Mouse (Mus musculus) telencephalon, adult 2 months (tissue): ENCODE measurements at regions not wholly inside any gene's neighbourhood (a gene's known extent, or its start where the extent isn't known, plus 50 kb on each side); places are given as distances from the start of the nearest gene placed in this dataset.

ENCODE experiments used
- DNase-seq: peaks from one replicate; pipeline ENCODE4 v3.0.0-alpha.2; 2011; ENCODE audit warnings: low read depth, low spot score

DNA sequence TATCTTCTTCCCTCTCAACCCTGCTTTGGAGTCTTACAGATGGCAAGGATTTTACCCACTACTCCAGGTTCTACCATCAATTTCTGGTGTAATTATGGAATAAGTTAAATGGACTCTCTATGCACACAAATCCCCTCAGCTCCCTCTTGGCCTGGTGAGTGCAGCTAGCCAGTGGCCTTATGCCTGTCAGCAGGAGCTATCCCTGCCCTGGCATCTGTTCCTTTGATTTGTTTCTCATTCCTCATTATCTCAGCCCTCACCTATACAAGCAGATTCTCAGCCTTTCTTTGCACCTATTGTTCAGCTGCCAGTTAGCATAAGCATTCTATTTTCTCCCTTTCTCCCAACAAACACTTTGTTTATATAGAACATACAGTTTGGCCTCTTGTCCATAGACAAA lies 150.3 kb downstream of the Rnf152 start:
- no peak for DNase-seq

DNA sequence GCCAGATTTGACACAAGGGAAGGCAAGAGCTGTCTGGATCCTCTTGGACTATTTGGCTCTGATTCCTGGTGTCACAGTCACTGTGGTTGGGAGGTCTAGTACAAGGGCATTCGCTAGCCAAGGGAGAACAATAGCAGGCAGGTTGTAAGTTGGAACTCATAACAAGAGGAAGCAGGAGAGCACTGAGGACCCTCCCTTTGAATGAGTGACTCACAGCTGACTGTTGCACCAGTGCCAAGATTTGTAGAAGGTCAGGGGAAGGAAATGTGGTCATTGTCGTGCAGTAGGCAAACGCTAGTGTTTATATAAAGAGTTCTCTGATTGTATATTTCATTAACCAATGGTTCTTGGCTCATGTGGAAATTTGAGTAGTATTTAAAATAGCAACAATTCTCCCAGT lies 157.2 kb downstream of the Rnf152 start:
- DNase-seq: no peak

DNA sequence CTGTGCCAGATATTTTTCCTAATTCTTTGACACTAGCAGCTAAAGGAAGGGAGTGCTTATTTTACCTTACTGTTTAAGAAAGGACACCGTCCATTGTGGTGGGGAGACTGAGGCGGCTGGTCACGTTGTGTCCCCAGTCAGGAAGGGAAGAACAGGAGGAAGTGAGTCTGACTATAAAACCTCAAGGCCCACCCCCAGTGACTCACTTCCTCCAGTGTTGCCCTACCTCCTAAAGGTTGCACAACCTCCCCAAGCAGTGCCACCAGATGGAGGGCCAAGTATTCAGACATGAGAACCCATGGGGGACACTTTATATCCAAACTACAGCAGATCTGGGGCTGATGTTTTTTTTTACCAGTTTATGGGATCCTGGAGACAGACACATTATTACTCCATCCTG lies 165.4 kb downstream of the Rnf152 start:
- no peak for DNase-seq

DNA sequence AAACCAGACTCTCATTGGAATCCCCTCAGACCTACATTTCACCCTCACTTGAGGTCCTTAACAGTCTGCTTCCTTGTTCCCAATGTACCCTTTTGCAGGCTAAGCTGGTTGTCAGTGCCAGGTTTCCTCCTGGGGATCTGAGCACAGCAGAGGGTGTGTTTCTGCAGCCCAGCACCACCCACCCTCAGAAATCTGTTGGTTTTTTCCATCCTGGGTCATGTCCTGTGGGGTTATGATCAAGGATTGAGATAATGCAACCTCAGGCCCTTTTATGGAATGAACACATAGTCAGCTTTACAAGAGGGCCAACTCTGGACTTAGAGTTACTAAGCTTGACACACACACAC lies 167.6 kb downstream of the Rnf152 start:
- DNase-seq: no peak

DNA sequence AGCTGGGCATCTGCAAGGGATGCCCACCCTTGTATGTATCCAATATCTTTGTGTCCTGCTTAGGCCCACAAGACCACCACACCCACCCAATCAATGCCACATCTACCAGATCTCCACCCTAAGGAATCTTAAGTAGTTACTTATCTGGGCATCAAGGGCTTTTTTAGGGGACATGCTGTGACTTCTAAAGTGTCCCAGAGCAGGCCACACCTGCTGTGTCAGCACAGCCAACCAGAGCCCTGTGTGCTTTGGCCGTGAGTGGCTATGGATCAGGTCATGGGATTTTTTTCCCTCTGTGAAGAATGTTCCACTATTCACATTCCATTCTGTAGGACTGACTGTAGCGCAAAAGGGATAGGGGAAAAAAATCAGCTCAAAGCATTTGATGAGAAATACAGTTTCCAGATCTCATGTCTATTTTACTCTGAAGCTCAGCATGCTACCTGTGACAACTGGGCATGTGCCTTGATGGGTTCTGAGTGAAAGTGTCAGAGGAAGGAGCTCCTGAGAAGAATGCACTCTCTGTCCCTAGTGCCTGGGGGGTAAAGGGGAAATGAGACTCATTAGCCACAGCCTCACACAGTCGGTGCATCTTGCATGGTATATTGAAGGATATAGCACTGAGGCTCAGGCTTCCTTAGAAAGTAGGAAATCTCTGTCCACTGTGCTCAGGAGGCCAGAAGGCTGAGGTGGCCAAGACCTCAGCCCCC lies 168.1 kb downstream of the Rnf152 start:
- DNase-seq: no peak

DNA sequence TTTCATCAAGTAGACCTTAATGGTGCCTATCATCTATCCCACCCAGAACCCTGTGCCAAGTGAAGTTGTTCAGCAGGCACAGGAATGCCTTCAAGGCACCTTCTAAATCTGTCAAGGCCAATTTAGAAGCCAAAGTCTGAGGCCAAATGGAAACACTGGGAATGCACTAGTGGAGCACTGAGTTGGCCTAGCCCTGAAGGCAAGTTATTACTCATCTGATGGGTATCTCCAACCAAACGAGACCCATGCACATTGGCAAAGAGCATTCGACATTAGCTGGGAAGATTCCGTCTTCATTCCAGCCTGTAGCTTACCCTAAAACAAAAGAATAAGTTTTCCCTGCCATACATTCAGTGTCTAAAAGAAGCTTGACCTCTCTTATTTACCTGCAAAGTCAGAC lies 172.0 kb downstream of the Rnf152 start:
- DNase-seq: no peak

DNA sequence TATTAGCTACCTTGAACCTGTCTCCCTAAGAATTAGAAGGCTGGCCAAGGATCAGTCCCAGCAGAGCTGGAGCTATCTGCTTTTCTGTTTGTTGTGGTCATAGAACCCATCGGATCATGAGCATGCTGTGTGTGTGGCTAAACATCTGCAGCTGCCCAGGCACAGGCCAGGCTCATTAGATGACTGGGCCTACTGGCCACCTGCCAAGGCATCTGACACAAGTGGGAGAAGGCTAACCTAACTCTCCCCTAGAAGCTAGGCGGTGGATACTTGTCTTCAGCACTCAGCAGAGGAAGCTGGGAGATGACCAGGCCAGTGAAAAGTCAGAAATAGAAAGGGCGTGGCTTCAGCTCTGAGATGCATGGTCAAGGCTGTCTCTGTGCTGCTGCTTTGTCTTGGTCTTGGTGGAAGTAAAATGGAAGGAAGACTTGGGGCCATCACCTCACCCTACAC lies 177.1 kb downstream of the Rnf152 start:
- DNase-seq: peak; percentile 9

DNA sequence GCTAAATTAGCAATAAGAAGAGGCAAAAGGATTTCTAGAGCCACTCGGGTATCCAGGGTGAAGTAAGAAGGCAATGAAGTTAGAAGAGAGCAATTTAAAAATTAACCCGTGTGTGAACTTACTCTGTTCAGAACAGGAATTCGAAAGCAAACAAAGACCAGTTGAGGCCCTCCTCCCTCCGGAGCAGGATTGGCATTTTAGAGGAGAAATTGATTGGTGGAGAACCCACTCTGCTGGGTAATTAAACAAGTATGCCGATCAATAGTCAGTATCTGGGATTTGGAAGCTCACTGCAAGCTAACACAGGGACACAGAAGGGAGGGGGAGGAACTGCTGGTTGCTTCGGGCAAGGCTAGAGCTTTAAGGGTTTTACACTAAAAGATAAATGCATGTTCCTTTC lies 177.7 kb downstream of the Rnf152 start:
- DNase-seq: no peak

DNA sequence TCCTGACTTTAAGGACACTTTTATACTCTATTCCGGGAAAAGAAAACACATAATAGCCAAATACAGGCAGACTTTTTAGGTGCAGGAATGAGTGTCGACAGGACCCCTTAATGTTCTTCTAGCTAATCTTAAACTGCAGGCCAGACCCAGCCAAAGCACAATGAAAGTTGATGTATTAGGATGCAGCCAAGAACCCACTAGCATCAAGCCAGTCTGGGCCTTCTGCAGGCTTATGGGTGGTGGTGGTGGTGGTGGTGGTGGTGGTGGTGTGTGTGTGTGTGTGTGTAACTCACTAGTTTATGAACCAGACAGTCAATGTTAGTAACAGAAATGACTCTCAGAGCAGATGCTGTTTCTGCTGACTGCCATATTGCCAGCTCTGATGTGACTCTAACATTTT lies 178.6 kb downstream of the Rnf152 start:
- no peak for DNase-seq

DNA sequence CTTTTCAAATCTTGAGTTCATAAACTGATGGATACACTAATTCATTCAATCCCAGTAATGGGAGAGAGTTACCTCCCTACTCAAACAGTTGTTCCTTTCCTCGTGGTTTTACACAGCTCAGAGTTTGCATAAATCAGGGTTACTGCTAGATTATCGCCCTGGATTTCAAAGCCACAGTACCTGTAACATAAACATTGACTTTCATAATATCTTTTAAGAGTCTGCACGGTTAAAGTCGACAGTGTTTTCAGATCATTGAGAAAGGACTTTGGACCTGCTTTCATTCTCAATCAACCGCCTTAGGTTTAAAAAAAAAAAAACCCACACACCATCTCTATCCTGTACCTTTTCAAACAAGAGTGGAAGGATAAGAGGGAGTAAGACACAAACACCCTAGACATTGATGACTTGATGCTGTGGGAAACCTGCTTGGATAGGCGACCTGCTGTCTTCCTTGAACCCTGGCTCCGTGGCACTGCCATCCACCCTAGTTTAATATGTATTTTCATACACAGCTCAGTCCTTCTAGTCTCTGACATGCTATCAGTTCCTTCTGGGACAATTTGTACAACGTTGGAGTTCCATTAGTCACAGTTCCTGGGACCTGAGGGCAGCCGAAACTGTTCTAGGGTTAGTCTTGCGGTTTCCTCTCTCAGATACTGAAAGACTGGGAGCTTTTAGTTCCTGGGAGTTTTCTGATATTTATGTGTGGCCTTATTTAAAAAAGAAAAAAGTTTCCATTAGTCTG lies 179.3 kb downstream of the Rnf152 start:
- no peak for DNase-seq

DNA sequence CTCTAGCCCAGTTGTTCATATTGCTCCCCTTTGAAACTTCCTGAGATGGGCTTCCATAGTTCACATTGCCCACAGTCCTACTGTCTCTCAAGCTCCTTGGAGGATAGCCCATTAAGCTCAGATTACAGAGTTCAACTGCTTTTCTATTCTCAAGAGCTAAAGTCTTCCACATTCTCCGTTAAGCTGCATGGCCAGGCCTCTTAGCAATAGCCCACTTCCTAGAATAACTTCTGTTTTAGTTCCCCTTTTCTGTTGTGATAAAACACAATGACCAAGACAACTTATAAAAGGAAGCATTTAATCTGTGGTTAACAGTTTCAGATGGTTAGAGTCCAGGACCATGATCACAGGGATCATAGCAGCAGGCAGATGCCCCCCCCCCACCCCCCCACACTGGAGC lies 185.5 kb downstream of the Rnf152 start:
- no peak for DNase-seq

DNA sequence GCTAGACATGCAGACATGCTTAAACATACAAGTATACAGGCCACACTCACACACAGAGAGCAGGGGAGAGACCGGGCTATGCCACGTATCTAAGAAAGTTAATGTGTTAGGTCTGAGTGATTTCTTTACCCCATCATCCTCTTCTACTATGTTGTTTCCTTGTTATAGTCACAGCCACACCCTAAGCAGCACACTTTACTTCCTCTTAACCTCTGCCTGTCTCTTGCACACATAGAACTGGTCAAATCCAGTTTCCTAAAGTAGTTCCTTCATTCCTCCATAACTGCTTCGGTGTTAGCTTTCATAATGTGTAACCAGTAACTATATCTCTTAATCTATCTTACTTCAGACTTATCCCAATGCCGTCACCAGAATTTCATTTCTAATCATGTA lies 186.4 kb downstream of the Rnf152 start:
- no peak for DNase-seq

DNA sequence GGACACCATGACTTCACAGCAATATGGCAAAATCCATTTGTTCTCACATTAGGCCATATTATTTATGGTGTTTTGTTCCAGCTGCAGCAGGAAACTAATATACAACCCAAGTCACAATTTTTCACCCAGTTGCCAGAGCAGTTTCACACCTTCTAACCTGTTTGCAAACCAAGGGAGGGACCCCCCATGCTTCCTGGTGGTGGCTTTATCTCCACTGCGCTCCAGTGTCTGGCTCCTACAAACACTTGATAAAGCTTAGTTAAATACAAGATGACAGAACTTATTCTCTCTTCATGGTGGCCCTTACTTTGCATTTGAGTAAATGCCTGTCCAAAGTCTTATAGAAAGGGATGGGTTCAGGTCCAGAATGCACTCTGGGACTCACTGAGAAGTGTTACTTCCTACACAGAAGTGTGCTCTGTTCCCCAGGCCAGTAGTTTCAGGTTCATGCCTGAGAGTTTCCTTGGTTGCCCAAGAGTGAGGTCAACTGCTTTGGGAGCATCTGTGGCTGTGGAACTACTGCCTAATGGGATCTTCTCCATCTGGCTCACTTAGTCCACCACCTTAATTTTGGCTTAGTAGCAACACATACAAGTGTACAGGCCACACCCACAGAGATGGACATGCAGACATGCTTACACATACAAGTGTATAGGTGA lies 186.9 kb downstream of the Rnf152 start:
- DNase-seq: no peak

DNA sequence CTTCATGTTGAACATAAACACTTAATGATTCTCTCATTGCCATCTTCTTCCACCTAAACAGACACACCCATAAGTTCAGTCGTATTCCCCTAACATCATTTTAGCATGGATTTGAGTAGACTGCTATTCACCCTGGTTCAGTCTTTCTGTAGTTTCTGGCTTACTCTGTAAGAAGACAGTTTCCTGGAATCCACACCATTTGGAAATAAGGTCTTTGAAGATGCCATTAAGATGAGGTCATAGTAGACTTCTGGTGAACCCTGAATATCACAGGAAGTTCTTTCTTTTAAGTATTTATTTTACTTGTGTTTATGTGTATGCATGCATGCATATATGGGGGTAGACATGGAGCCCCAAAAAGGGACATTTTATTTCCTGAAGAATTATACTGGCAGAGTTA lies 187.7 kb downstream of the Rnf152 start:
- no peak for DNase-seq

DNA sequence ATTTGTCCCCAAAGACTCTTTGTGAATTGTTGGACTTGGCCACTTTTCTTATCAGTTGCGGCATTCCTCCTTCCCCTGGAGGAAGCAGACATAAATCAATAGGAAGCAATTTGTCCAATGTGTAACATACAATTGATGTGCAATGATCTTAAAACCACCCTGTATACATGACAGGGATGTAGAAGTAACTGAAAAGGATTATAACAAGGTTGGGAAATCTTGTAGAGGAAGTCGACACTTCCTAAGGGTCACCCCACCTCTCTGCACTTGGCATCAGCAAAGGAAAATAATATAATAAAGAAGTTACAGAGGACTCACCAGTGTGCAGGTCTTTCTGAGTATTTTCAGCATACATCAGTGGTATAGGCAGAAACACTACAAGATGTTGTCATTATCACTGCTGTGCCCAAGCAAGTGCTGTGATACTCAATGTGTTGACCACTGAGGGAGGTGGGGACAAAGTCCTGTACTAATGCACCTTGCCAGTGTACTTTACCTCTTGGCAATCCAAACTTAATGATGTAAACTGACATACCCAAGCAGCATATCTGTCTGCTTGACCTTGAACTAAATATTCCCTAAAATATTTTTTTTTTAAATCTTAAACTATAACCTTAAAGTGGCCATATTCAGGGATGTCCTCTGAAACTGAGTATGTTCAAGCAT lies 198.9 kb downstream of the Rnf152 start:
- no peak for DNase-seq

DNA sequence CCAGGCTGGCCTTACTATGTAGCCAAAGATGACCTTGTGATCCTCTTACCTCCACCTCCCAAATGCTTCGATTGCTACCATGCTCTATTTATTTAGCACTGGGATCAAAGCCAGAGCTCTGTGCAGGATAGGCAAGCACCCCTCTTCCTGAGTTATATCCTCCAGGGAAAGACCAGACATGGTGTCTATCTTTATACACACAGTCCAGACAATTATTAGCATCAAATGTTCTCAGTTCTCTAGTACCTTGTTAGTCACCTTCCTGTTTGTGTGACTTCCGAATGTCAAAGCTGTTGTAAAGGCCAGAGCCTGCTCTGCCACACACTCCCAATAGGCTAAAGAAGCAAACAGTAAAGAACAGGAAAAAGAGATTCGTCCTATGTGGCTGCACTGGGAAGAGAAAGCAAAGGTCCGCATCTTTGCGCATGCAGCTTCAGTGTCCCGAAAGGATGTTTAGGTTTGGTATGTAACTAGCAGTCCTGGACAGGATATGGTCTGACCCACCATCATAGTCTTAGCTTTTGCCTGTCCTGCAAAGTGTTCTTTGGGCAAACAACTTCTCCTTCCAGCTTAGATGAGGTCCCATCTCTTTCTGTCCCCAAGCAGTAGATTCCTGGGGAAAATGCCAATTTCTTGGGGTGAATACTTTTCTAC lies 204.2 kb downstream of the Rnf152 start:
- DNase-seq: no peak

DNA sequence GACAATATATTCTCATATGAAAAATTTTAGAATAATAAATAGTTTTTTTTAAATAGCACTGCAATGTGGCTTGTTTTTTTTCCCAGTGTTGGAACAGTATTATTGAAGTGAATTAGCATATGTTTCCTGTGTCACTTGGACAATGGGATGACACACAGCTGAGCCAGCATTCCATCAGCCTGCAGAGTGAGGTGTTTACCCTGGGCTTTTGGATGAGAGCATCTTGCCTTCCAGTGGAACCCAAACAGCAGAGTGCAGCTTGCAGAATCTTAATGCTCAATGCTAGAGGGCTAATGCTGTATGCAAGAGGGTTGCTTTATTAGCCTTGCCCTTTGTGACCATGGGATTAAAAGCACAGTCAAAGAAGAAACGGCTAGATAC lies 205.1 kb downstream of the Rnf152 start:
- no peak for DNase-seq

DNA sequence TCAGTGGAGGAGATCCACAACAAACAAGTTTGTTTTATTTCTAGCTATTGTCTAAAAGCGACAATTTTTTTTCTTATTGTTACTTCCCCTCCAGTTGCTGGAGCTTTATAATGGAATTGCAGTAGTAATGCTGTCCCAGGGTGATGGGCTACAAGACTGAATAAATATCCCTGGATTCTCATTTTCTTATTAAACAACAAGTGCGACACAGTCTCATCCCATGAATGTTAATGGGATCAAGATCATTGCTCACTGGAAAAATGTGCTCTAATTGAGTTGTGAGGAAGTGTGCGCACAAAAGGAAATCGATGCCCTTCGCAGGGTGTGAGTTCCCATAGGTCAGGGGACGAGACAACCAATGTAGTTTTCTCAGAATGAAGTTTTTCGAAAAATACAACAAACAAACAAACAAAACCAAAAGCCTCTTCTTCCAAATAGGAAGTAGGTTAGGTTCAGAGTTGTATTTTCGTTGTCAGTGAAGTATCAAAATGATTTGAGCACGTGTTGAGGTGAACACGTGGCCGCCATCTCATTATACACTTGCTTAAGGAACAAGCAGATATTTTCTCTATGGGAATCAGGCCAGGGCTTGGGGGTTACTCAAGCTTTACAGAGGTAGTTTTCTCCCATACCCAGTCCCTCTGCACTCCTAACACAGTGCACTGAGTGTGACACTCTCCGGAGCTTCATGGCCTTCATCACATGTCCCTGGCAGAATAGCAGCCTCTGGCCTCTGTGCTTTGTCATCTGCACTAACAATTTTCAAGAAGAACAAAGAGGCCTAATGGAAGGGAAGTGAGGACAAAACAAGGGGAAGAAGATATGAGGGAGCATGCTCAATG lies 205.7 kb downstream of the Rnf152 start:
- DNase-seq: no peak

DNA sequence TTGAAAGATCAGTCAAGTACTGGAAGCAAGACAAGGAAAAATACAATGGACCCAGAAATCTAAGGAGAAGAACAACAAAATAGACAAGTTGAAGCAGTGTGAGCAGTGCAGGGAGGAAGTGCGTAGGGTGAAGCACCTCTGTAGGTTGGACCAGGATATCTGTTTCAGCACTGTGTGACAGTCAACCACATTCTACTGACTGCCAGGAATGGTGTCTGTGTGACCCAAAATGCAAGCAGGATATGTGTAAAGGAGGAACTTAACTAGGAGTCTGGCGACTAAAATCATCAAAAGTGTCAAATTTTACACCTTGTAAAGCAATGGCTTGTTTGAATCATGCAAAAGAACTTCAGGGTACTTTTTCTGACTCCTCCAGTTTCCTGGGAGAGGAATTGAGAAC lies 207.7 kb downstream of the Rnf152 start:
- DNase-seq: no peak

DNA sequence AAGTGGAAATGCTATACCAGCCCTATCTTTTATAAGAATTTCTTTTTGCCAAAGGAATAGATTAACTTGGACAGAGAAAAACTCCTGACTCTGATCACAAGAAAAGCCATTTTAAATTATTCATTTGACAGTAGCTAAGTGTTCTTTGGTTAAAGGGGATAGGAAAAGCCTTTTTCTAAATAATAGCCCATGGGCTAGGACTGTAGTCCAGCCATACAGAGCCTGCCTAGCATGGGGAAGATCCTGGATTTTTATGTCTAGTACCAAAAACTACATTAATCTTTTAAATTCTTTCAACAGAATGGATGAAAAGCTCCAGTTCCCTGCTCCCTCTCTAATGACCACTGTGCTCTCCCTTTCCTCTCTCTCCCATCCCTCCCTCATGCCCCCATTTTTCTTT lies 208.5 kb downstream of the Rnf152 start:
- no peak for DNase-seq

DNA sequence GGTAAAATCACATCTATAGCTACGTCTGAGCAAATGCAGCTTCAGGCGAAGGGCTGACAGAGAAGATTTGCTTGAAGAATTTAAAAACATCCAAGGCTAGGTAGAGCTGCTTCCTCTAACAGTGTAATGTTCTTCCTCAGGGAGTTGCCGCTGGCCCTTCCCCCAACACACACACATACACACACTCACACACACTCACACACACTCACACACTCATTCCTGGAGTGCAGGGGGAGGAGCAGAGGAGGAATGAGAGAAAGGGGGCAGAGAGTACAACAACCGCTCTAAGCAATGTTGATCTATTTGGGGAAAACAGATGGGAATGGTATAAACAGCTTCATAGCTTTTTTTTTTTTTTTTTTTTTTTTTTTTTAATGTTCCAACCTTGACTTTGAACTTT lies 232.6 kb downstream of the Rnf152 start:
- no peak for DNase-seq
